Comparison of ENCODE assay signal across 1 mouse cellular context in the genomic region with DNA sequence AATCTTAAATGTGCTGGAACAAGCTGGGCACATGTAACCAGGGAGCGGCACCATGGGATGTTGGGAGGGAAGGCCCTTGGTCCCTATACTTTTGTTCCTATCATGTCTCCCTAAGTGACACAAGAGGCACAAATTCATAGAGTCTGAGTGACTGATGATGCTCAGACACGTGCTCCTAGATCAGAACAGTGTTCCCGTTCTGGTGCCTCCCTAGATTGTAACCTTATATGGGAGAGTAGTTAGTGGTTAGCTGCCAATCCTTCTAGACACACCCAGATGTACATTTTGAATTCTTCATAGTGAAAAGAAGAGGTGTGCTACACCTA.
TF ChIP-seq lines count a peak whose summit lies in the region.

No protein-coding gene starts in this region.

TF ChIP-seq in CH12.LX, 34 proteins besides CTCF, POLR2A, EP300 and RAD21 (continued from another document):
- TF ChIP-seq ETS1 (conservative IDR thresholded peaks at IDR 0.05; ENCODE audit: low read depth, low read length) (no peak), CHD1 (IDR thresholded peaks at IDR 0.05; ENCODE audit: low read depth, low read length) (0 out of 2 replicates have a peak, but pooled peaks have one; percentile 44), MYC (IDR thresholded peaks at IDR 0.05; ENCODE audit: low read depth, low read length) (peak; percentile 89), MAX (IDR thresholded peaks at IDR 0.05; ENCODE audit: low read length) (peak; percentile 89), USF1 (IDR thresholded peaks at IDR 0.05; ENCODE audit: low read depth, low read length) (no peak), IRF4 (IDR thresholded peaks at IDR 0.05; ENCODE audit: low read depth, low read length) (no peak), MEF2A (IDR thresholded peaks at IDR 0.05; ENCODE audit: borderline replicate concordance, low read depth, low read length) (no peak), BHLHE40 (IDR thresholded peaks at IDR 0.05; ENCODE audit: low read depth, low read length) (peak; percentile 46), TBP (conservative IDR thresholded peaks at IDR 0.05; ENCODE audit: low read depth, low read length) (0 out of 2 replicates have a peak, but pooled peaks have one; percentile 6), POLR2AphosphoS2 (IDR thresholded peaks at IDR 0.05; ENCODE audit: low read depth, low read length) (no peak)
